Mouse (Mus musculus): ENCODE measurements around the gene Fabp1.

- TF ChIP-seq MAFK (IDR thresholded peaks at IDR 0.05; ENCODE audit: insufficient read depth, low read depth, low read length), result no peak
- TF ChIP-seq ZNF384 (IDR thresholded peaks at IDR 0.05; ENCODE audit: low read depth, low read length), result no peak
- no peak for TF ChIP-seq HCFC1 (IDR thresholded peaks at IDR 0.05; ENCODE audit: borderline replicate concordance, insufficient read depth, low read length)
- no peak for TF ChIP-seq ZC3H11A (IDR thresholded peaks at IDR 0.05; ENCODE audit: borderline replicate concordance, low read depth, low read length)
- TF ChIP-seq CHD2 (IDR thresholded peaks at IDR 0.05; ENCODE audit: low read depth, low read length), result no peak
These were observed 9.1 kb downstream of the Fabp1 start for GRCm38 (mm10) chr6:71208691-71209090.
